Mouse (Mus musculus): ENCODE data around the gene Uqcr10. TPM values are rescaled to one million over a fixed set of nuclear protein-coding genes. Genes with fewer than 3 reads are reported as not detected.

Gene Uqcr10
- polyA plus RNA-seq, 2 experiments: 569 to 747 TPM

DNA sequence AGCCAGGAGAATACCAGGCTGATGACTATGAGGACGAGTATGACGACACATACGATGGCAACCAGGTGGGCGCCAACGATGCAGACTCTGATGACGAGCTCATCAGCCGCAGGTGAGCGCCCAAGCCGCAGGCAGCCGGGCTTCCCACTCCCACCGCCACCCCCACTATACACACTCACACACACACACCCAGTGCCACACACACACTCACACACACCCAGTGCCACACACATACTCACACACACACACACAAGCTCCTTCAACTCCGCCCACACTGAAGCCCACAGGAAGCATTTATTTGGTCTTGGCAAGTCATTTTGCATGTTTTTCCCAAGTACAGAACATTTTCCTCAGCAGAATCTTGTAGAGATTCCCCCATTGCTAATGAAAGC is 24.7 kb downstream of the Uqcr10 start:
- Histone ChIP-seq H3K27me3 (ENCODE audit: control insufficient read depth, insufficient read depth, low read length) (no peaks in the 10 kb centered on the region), H3K36me3 (replicated peaks; ENCODE audit: control insufficient read depth, insufficient read depth, low read depth) (peaks cover 15% of the 10 kb centered on the region), H3K9ac (replicated peaks) (no peak overlapping the region), H3K4me1 (replicated peaks; ENCODE audit: control insufficient read depth in 2 of 2, insufficient read depth in 2 of 2, low read length in 1 of 2) (peaks cover 17 to 20% of the 10 kb centered on the region in 2 experiments), H3K9me3 (ENCODE audit: control insufficient read depth, low read length) (no peaks in the 10 kb centered on the region), H3K4me3 (ENCODE audit: insufficient read depth in 1 of 2, low read depth in 2 of 2, low read length in 2 of 2) (no peak overlapping the region), H3K4me2 (ENCODE audit: low read depth) (no peak overlapping the region), H3K27ac (no peak overlapping the region)
- 82% methylated on average over 12 of the region's 12 CpGs for WGBS (ENCODE audit: insufficient replicate concordance)
- ATAC-seq (ENCODE audit: insufficient read depth) (no peak), DNase-seq (ENCODE audit: low read depth in 3 of 3, low spot score in 3 of 3) (no peak)
- TF ChIP-seq EP300 (IDR thresholded peaks at IDR 0.05; ENCODE audit: low read depth): no peak
- TF ChIP-seq CTCF (IDR thresholded peaks at IDR 0.05; ENCODE audit: low read depth): no peak

DNA sequence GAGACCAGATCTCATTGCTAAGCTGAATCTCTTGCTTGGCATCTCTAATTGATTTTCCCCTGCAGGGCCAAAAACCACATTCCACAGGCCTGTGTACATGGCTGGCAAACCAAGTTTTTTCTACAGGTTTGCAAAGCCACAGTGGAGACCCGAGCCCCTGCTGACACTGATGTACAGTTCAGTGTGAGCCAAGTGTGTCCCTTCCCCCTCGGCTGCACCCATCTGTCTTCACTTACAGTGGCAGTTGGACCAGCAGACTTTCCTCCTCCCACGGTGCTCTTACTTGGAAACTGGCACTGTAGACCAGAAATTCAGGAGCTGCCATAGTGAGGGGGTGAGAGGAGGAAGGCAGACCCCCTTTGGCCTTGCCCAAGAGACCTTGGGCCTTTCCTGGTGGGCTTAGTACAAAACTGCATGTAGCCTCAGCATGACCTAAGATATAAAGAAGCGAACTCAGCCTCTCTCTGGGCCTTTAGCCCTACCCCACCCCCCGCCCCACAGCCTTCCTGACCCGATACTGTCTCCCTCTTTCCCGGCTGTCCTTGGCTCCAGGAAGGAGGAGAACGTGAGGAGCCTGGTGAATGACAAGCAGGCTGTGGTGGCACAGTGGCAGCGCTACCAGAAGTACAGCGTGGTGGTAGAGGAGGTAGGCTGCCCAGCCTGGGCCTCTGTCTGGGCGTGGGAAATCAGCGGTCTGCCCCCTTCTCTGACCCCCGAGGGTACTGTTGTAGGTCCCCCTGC is 25.3 kb downstream of the Uqcr10 start:
- no peak for TF ChIP-seq EP300 (IDR thresholded peaks at IDR 0.05; ENCODE audit: low read depth)
- TF ChIP-seq CTCF (IDR thresholded peaks at IDR 0.05; ENCODE audit: low read depth): no peak
- no peaks in the 10 kb centered on the region for H3K9me3 ChIP-seq (ENCODE audit: control insufficient read depth, low read length)
- H3K4me3 ChIP-seq (ENCODE audit: insufficient read depth in 1 of 2, low read depth in 2 of 2, low read length in 2 of 2): no peak overlapping the region
- H3K9ac ChIP-seq (replicated peaks): no peak overlapping the region
- 71% methylated on average over 13 of the region's 13 CpGs for WGBS (ENCODE audit: insufficient replicate concordance)
- no peaks in the 10 kb centered on the region for H3K27me3 ChIP-seq (ENCODE audit: control insufficient read depth, insufficient read depth, low read length)
- H3K27ac ChIP-seq: no peak overlapping the region
- peaks cover 17 to 20% of the 10 kb centered on the region in 2 experiments for H3K4me1 ChIP-seq (replicated peaks; ENCODE audit: control insufficient read depth in 2 of 2, insufficient read depth in 2 of 2, low read length in 1 of 2)
- DNase-seq (ENCODE audit: low read depth in 3 of 3, low spot score in 3 of 3) (no peak), ATAC-seq (ENCODE audit: insufficient read depth) (no peak)
- peaks cover 17% of the 10 kb centered on the region for H3K36me3 ChIP-seq (replicated peaks; ENCODE audit: control insufficient read depth, insufficient read depth, low read depth)
- H3K4me2 ChIP-seq (ENCODE audit: low read depth): no peak overlapping the region

DNA sequence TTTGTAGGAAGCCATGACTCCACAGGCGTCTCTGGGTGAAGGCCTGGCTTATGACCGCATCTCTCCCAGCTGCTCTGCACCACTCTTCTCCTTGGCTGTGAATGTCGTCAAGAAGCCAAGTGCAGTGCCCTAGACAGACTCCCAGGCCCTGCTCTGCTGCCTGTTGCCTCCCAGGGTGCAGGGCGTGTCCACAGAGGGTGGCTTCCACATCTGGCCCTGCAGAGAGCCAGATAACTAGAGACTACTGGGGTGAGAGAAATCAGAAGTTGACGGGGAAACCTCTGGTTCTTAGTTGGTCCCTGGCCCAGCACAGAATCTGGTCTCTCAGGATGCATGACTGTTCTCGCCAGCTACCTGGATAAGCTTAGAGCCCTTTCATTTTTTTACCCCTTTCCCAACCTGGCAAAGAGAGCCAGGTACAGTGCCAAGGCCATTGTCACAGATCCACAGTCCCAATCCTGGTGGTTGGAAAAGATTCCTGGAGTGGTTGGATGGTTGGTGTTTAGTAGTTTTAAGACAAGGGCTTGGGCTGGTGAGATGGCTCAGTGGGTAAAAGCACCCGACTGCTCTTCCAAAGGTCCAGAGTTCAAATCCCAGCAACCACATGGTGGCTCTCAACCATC is 26.8 kb downstream of the Uqcr10 start:
- ATAC-seq (ENCODE audit: insufficient read depth): peak; percentile 100
- Histone ChIP-seq H3K9me3 (ENCODE audit: control insufficient read depth, low read length) (no peaks in the 10 kb centered on the region), H3K4me3 (ENCODE audit: insufficient read depth in 1 of 2, low read depth in 2 of 2, low read length in 2 of 2) (no peak overlapping the region), H3K27ac (peak overlapping the region; percentile 88), H3K4me2 (ENCODE audit: low read depth) (peak overlapping the region; percentile 50), H3K27me3 (ENCODE audit: control insufficient read depth, insufficient read depth, low read length) (no peaks in the 10 kb centered on the region), H3K9ac (replicated peaks) (peak overlapping the region; percentile 39), H3K36me3 (replicated peaks; ENCODE audit: control insufficient read depth, insufficient read depth, low read depth) (peaks cover 18% of the 10 kb centered on the region), H3K4me1 (replicated peaks; ENCODE audit: control insufficient read depth in 2 of 2, insufficient read depth in 2 of 2, low read length in 1 of 2) (peaks cover 17 to 20% of the 10 kb centered on the region in 2 experiments)
- TF ChIP-seq CTCF (IDR thresholded peaks at IDR 0.05; ENCODE audit: low read depth) (0 out of 2 replicates have a peak, but pooled peaks have one; percentile 7), EP300 (IDR thresholded peaks at IDR 0.05; ENCODE audit: low read depth) (peak; percentile 82)
- peak; percentile 83 to 88 (median 86) for DNase-seq (ENCODE audit: low read depth in 3 of 3, low spot score in 3 of 3)
- 24% methylated on average over 7 of the region's 7 CpGs for WGBS (ENCODE audit: insufficient replicate concordance)

DNA sequence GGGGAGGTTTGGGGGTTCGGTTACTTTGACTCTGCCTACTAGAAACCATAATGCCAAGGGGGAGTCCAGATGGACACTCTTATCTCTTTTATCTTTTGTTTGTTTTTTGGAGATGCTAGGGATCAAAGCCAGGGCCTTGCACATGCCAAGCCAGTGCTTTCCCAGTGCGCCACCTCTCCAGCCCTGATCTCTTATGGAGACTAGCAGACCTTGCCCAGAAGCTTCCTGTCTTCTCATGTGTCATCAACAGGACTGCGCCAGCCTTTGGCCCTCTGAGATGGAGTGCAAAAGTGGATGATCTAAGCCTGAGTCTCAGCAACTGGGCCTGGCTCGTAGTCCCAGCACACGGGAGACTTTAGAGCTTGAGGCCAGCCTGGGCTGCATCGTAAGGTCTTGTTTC is 28.4 kb downstream of the Uqcr10 start:
- Histone ChIP-seq H3K27me3 (ENCODE audit: control insufficient read depth, insufficient read depth, low read length) (no peaks in the 10 kb centered on the region), H3K27ac (peak overlapping the region; percentile 88), H3K4me1 (replicated peaks; ENCODE audit: control insufficient read depth in 2 of 2, insufficient read depth in 2 of 2, low read length in 1 of 2) (peaks cover 17 to 20% of the 10 kb centered on the region in 2 experiments), H3K4me3 (ENCODE audit: insufficient read depth in 1 of 2, low read depth in 2 of 2, low read length in 2 of 2) (no peak overlapping the region), H3K4me2 (ENCODE audit: low read depth) (no peak overlapping the region), H3K9me3 (ENCODE audit: control insufficient read depth, low read length) (no peaks in the 10 kb centered on the region), H3K9ac (replicated peaks) (no peak overlapping the region), H3K36me3 (replicated peaks; ENCODE audit: control insufficient read depth, insufficient read depth, low read depth) (peaks cover 10% of the 10 kb centered on the region)
- DNase-seq (ENCODE audit: low read depth in 3 of 3, low spot score in 3 of 3) (no peak), ATAC-seq (ENCODE audit: insufficient read depth) (no peak)
- 86% methylated on average over 6 of the region's 6 CpGs for WGBS (ENCODE audit: insufficient replicate concordance)
- TF ChIP-seq CTCF (IDR thresholded peaks at IDR 0.05; ENCODE audit: low read depth): no peak
- TF ChIP-seq EP300 (IDR thresholded peaks at IDR 0.05; ENCODE audit: low read depth): no peak

DNA sequence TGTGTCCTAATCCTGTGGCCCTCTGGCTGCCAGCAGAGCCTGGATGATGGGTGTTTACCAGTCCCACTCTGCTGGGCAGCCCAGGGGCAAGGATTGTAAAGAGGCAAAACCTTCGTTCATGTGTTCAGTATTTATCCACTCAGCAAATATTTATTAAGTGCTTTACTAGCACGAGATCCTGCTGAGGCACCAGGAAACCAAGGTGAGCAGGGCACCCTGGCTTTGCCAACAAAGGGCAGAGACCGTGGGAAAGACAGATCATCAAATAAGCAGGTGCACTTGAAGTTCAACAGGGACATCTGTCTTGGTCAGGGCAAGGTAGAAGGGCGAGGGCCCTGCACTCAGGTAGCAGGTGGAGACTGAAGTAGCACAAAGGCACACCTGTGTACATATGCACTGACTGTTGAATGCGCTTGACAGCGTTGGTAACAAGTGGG is 29.0 kb downstream of the Uqcr10 start:
- H3K4me1 ChIP-seq (replicated peaks; ENCODE audit: control insufficient read depth in 2 of 2, insufficient read depth in 2 of 2, low read length in 1 of 2): peaks cover 17 to 20% of the 10 kb centered on the region in 2 experiments
- H3K27me3 ChIP-seq (ENCODE audit: control insufficient read depth, insufficient read depth, low read length): no peaks in the 10 kb centered on the region
- H3K4me3 ChIP-seq (ENCODE audit: insufficient read depth in 1 of 2, low read depth in 2 of 2, low read length in 2 of 2): no peak overlapping the region
- no peak overlapping the region for H3K27ac ChIP-seq
- no peak overlapping the region for H3K4me2 ChIP-seq (ENCODE audit: low read depth)
- ATAC-seq (ENCODE audit: insufficient read depth) (no peak), DNase-seq (ENCODE audit: low read depth in 3 of 3, low spot score in 3 of 3) (no peak)
- no peaks in the 10 kb centered on the region for H3K9me3 ChIP-seq (ENCODE audit: control insufficient read depth, low read length)
- TF ChIP-seq CTCF (IDR thresholded peaks at IDR 0.05; ENCODE audit: low read depth) (no peak), EP300 (IDR thresholded peaks at IDR 0.05; ENCODE audit: low read depth) (no peak)
- no peak overlapping the region for H3K9ac ChIP-seq (replicated peaks)
- peaks cover 10% of the 10 kb centered on the region for H3K36me3 ChIP-seq (replicated peaks; ENCODE audit: control insufficient read depth, insufficient read depth, low read depth)
- WGBS (ENCODE audit: insufficient replicate concordance): 76% methylated on average over 6 of the region's 6 CpGs
